Mouse (Mus musculus): ENCODE data around the gene Nek1. TPM values are rescaled to one million over a fixed set of nuclear protein-coding genes. Genes with fewer than 3 reads are reported as not detected.

Gene Nek1
- total RNA-seq, 2 experiments from 2014 or later, result 8.0 to 9.4 TPM

- intact Hi-C loops (cut with DNase I), result no loop called here
- DNase-seq, result no peak
Measured at GRCm38 (mm10) chr8:61148728-61149127, 155.7 kb downstream of the Nek1 start.

- no peak for DNase-seq
- intact Hi-C loops (cut with DNase I), result no loop called here
Measured at GRCm38 (mm10) chr8:61150596-61150995, 157.6 kb downstream of the Nek1 start.

GRCm38 (mm10) chr8:61156406-61156805 lies 163.4 kb downstream of the Nek1 start:
- intact Hi-C loops (cut with DNase I), result no loop called here
- DNase-seq, result no peak

GRCm38 (mm10) chr8:61158540-61158939 lies 165.5 kb downstream of the Nek1 start:
- intact Hi-C loops (cut with DNase I), result no loop called here
- DNase-seq, result no peak

- no peak for DNase-seq
- intact Hi-C loops (cut with DNase I), result no loop called here
Measured at GRCm38 (mm10) chr8:61161461-61162185, 168.6 kb downstream of the Nek1 start.

GRCm38 (mm10) chr8:61162186-61162566 lies 169.2 kb downstream of the Nek1 start:
- intact Hi-C loops (cut with DNase I), result no loop called here
- DNase-seq, result no peak

GRCm38 (mm10) chr8:61171546-61171945 lies 178.6 kb downstream of the Nek1 start:
- intact Hi-C loops (cut with DNase I), result no loop called here
- no peak for DNase-seq

GRCm38 (mm10) chr8:61173921-61174492 lies 181.0 kb downstream of the Nek1 start:
- DNase-seq, result no peak
- intact Hi-C loops (cut with DNase I), result no loop called here

- intact Hi-C loops (cut with DNase I), result no loop called here
- no peak for DNase-seq
Measured at GRCm38 (mm10) chr8:61175876-61176275, 182.9 kb downstream of the Nek1 start.

- no peak for DNase-seq
Measured at GRCm38 (mm10) chr8:61177680-61178593, 184.9 kb downstream of the Nek1 start.

GRCm38 (mm10) chr8:61178594-61179140 lies 185.7 kb downstream of the Nek1 start:
- DNase-seq, result no peak
- intact Hi-C loops (cut with DNase I), result no loop called here

More at GRCm38 (mm10) chr8:61177680-61178593, 184.9 kb downstream of the Nek1 start:
- intact Hi-C loops (cut with DNase I), result no loop called here

Other genes with a start within 250 kb of the Nek1 start
- gene Hpf1, start 102.8 kb upstream of the Nek1 start, total RNA-seq (2021), result 10 to 100 TPM; 15.3 to 17.0 TPM
- 10 to 100 TPM; 33.6 to 34.3 TPM for gene Clcn3, start 9.9 kb upstream of the Nek1 start, total RNA-seq (2021)
- 1 to 10 TPM; 5.7 to 6.5 TPM for gene Sh3rf1, start 230.7 kb downstream of the Nek1 start, total RNA-seq (2021)

Data from heart, postnatal 36 days (tissue).